Mouse (Mus musculus) stomach, postnatal 0 days (tissue): ENCODE results near the gene Hoxd12. TPM values are rescaled to one million over a fixed set of nuclear protein-coding genes. Genes with fewer than 3 reads are reported as not detected.

Source experiments
- ATAC-seq: fragments of 200-750 bp; cut with Nextera tagmentation; 2 replicates; pipeline ENCODE4 v1.8.0; 2017; ENCODE audit not compliant: low FRiP score, low TSS enrichment
- DNase-seq: peaks from one replicate; pipeline ENCODE4 v3.0.0-alpha.2; 2016; ENCODE audit warnings: low spot score
- H3K27ac ChIP-seq: fragments of 300-500 bp; sonication (generic); replicated peaks from 2 replicates; pipeline ENCODE4 v1.5.1; 2014; ENCODE audit warnings: mild to moderate bottlenecking, control low read depth
- H3K27me3 ChIP-seq: fragments of 300-500 bp; sonication (generic); 2 replicates; pipeline ENCODE4 v1.6.1; 2014; ENCODE audit warnings: low read length; ENCODE audit not compliant: control insufficient read depth, insufficient read depth
- H3K36me3 ChIP-seq: fragments of 300-500 bp; sonication (generic); 2 replicates; pipeline ENCODE4 v1.6.1; 2014; ENCODE audit warnings: low read length, mixed read lengths; ENCODE audit not compliant: control insufficient read depth, insufficient read depth
- H3K4me1 ChIP-seq: fragments of 300-500 bp; sonication (generic); replicated peaks from 2 replicates; pipeline ENCODE4 v1.6.1; 2014; ENCODE audit warnings: antibody characterized with exemption; ENCODE audit not compliant: control insufficient read depth, insufficient read depth
- H3K4me2 ChIP-seq: fragments of 300-500 bp; sonication (generic); replicated peaks from 2 replicates; pipeline ENCODE4 v1.6.1; 2014; ENCODE audit warnings: low read depth, mild to moderate bottlenecking, control low read depth, moderate library complexity
- H3K4me3 ChIP-seq: fragments of 300-500 bp; sonication (generic); 2 replicates; pipeline ENCODE4 v1.5.1; 2014; ENCODE audit warnings: low read depth, low read length, control low read depth
- H3K9ac ChIP-seq: fragments of 300-500 bp; sonication (generic); 2 replicates; pipeline ENCODE4 v1.6.1; 2014; ENCODE audit warnings: mild to moderate bottlenecking, low read length, control low read depth, mixed read lengths
- H3K9me3 ChIP-seq: fragments of 300-500 bp; sonication (generic); 2 replicates; pipeline ENCODE4 v1.6.1; 2016; ENCODE audit warnings: low read length; ENCODE audit not compliant: control insufficient read depth
- CTCF ChIP-seq: IDR thresholded peaks from 2 replicates; pipeline ENCODE4 v1.5.1; 2016; ENCODE audit warnings: antibody characterized with exemption, low read depth, mild to moderate bottlenecking, moderate library complexity
- EP300 ChIP-seq: optimal IDR thresholded peaks from 2 replicates; pipeline ENCODE3; 2016; ENCODE audit warnings: antibody characterized with exemption
- WGBS: fragments of 180-500 bp; shearing (Covaris S2); extraction: QIAGEN DNeasy Blood & Tissue Kit; methylation state at CpG from one replicate; pipeline ENCODE4 v1.1.7; 2014; 5-methylcytosine and 5-hydroxymethylcytosine counted together
- polyA plus RNA-seq: library from polyadenylated mRNA; unstranded; fragments of >200 nt; fragmentation: Nextera tagmentation; extraction: Ambion mirVana; gene quantifications from 2 replicates; pipeline ENCODE4 v1.2.1, GENCODE M21; 2015

Hoxd12 gene
- polyA plus RNA-seq, 1 experiment from 2014 or later, result not detected

DNA sequence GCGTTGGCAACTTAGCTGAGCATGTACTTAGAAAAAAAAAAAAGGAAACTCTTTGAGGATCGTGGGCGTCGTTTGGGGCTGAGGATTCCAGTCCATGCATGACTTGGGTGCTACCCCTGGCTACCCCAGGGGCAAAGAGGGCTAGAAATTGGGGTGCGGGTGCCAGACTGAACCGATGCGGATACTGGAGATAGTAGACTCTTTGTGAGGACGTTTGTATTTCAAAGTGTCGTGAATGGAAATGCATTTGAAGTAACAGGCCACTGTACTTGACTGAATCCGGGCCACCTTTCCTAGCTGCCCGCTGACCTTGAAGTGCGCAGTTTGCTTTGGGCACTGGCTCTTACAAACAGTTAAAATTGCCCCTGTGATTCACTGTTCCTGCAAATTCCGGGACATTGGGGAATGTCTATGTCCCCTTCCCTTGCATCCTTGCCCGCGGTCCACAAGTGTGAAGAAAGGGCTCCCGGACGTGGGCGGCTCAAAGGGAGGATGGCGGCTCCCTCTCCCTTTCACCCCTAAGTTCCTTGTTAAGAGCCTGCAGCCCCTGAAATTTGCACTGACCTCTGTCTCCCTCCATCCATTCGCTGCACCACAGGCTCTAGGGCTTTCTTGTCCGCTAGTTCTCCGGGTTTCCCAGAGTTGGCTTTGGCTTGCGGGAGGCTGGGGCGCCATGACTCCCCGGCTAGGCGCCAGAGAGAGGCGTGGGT lies 12.3 kb downstream of the Hoxd12 start:
- Histone ChIP-seq H3K36me3 (no peaks in the 10 kb centered on the region), H3K27me3 (peaks cover 51% of the 10 kb centered on the region), H3K4me1 (no peaks in the 10 kb centered on the region), H3K4me3 (no peak overlapping the region), H3K27ac (no peak overlapping the region), H3K9me3 (no peaks in the 10 kb centered on the region), H3K9ac (no peak overlapping the region), H3K4me2 (no peak overlapping the region)
- ATAC-seq, result no peak
- WGBS, result 1% methylated on average over 27 of the region's 27 CpGs
- no peak for DNase-seq
- TF ChIP-seq EP300 (no peak), CTCF (no peak)

DNA sequence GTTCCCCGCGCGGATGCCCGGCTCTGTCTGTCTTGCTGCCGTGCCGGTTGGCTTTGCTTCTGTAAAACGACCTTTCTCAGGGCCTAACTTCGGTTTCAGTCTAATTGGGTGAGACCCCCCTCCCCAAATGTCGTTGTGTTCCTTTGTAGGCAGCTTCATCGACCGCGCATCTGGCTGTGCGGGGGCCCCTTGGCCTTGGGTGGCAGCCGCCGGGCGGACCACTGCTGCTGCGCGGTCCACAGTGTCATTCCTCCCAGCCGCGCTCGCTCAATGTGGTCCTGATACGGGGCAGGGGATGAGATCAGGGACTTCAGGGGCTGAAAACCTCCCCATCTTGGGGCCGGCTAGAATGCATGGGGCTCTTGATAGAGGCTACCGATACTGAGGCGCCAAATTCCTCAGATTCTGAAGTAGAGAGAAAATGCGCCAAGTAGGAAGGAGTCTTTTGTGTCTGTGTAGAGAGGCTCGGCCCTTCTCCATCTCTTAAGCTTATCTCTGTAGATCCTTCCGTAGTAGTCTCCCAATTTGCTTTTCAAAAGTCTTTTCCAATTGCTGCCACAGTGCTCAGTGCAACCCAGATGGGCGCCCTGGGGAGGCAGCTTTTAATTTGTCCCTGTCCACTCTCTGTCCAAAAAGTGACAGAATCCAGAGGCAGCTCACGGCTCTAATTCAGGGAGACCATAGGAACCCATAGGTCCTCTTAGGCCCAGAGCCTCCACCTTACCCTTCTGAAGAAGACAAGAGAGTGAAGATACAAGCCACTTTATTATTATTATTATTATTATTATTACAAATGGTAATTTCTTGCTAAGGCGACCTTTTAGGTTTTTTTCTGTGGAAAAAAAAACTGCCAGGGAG lies 13.1 kb downstream of the Hoxd12 start:
- Histone ChIP-seq H3K9ac (no peak overlapping the region), H3K27ac (no peak overlapping the region), H3K4me2 (no peak overlapping the region), H3K4me3 (no peak overlapping the region), H3K27me3 (peaks cover 50% of the 10 kb centered on the region), H3K36me3 (no peaks in the 10 kb centered on the region), H3K9me3 (no peaks in the 10 kb centered on the region), H3K4me1 (no peaks in the 10 kb centered on the region)
- no peak for ATAC-seq
- WGBS, result 2% methylated on average over 31 of the region's 31 CpGs
- no peak for DNase-seq
- TF ChIP-seq CTCF (no peak), EP300 (no peak)

DNA sequence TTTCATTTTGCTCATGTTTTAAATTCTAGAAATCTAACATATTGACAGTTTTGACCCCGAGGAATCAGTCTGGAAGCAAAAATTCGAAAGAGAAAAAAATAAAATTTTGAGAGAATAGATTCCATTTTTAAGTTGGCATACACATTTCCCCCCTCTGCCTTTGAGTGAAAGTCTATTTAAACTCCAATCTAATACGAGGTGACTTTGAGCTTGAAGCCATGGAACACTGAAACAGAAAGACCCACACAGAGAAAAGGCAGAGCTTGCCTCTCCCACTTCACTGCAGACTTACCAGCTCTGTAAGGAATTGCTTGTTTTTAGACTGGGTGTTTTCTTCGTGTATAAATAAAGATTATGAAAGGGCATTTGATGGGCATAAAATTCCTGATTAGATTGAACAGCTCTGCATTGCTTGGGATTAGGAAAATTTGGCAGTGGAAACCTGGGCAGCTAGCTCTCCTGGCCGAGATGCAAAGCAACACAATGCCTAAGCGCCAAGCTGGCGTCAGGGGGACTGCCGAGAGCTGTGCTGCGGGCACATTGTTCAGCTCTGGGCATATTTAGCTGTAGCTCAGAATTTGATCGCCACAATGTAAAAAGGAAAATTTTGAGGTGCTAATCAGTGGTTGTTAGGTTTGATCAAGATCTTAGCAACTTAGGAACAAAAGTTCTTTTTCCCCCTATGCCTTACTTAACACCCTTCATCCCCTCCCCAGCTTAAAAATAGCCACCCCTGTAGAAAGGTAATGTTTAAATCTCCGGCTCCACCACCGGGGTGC lies 14.2 kb downstream of the Hoxd12 start:
- DNase-seq (no peak), ATAC-seq (no peak)
- H3K4me1 ChIP-seq, result no peaks in the 10 kb centered on the region
- 8% methylated on average over 12 of the region's 12 CpGs for WGBS
- H3K36me3 ChIP-seq, result no peaks in the 10 kb centered on the region
- no peak for TF ChIP-seq CTCF
- no peak for TF ChIP-seq EP300
- H3K4me2 ChIP-seq, result no peak overlapping the region
- H3K27ac ChIP-seq, result no peak overlapping the region
- no peaks in the 10 kb centered on the region for H3K9me3 ChIP-seq
- H3K9ac ChIP-seq, result no peak overlapping the region
- H3K4me3 ChIP-seq, result no peak overlapping the region
- H3K27me3 ChIP-seq, result peaks cover 47% of the 10 kb centered on the region

DNA sequence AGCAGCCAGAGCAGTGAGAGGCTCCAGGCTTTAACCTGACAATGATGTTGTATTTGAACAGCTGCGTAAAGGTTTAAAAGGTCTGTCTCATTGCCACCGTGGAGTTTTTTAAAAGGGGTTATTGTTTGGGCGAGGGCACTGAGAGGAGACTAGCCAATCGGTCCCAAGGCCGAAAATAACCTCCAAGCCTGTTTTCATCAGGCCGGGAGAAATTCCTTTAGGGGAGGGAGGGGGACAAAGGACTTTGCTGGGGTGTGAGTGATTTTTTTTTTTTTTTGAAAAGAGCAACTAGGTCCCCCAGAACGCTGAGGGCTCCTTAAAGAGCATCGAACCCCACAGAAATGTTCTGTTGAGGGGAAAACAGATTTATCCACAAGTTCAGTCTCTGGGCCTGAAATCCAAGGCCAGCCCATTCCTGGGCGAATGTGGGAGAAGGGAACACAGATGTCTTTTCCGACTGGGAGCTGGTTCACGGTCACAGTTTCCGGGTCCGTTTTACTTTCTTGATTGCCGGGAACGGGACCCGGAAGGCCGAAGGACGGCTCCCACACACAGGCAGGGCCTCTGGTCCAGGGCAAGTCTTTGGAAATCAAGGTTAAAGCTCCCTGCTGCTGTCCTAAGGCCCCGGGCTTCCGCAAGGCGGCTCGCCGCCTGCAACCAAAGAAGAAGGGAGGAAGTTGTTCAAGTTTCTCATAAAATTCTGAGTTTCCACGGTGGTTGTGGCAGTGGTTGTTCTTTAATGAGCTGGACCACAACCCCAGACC lies 14.9 kb downstream of the Hoxd12 start:
- Histone ChIP-seq H3K4me3 (no peak overlapping the region), H3K4me1 (no peaks in the 10 kb centered on the region), H3K9me3 (no peaks in the 10 kb centered on the region), H3K36me3 (no peaks in the 10 kb centered on the region), H3K27ac (no peak overlapping the region), H3K9ac (no peak overlapping the region), H3K4me2 (no peak overlapping the region), H3K27me3 (peaks cover 43% of the 10 kb centered on the region)
- 4% methylated on average over 24 of the region's 24 CpGs for WGBS
- TF ChIP-seq EP300 (no peak), CTCF (no peak)
- ATAC-seq, result no peak
- no peak for DNase-seq

DNA sequence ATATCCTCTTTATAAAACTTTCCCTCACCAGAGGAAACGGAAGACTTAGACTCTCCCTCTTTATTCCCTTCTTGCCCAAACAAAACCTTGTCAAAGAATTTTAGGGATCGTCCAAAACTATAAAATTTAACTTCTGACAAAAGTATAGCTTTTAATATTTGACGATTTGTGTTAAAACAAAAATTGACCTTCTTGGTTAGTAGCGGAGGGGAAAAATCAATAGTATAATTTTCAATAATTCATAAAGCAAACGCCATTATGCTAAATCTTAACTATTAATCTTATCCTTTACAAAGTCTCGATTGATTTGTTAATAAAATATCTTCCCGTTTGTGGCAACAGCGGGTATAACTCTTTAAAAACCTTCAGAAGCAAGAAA lies 15.5 kb downstream of the Hoxd12 start:
- no peak for DNase-seq
- Histone ChIP-seq H3K27ac (no peak overlapping the region), H3K9me3 (no peaks in the 10 kb centered on the region), H3K27me3 (peaks cover 40% of the 10 kb centered on the region), H3K4me1 (no peaks in the 10 kb centered on the region), H3K36me3 (no peaks in the 10 kb centered on the region), H3K9ac (no peak overlapping the region), H3K4me2 (no peak overlapping the region), H3K4me3 (no peak overlapping the region)
- no peak for ATAC-seq
- WGBS, result 9% methylated on average over 8 of the region's 8 CpGs
- TF ChIP-seq EP300 (no peak), CTCF (no peak)
